Mouse (Mus musculus) right cerebral cortex, postnatal 4 days (tissue): ENCODE measurements at regions not wholly inside any gene's neighbourhood (a gene's known extent, or its start where the extent isn't known, plus 50 kb on each side); places are given as distances from the start of the nearest gene placed in this dataset.
A peak's percentile ranks its signal among the peaks of the same experiment; 100 is the strongest.

Source experiments
- DNase-seq: peaks from one replicate; pipeline ENCODE4 v3.0.0-alpha.2; 2022

- no peak for DNase-seq
These were observed 272.2 kb downstream of the Matn1 start for GRCm38 (mm10) chr4:131216361-131216760.

- DNase-seq = no peak
These were observed 272.9 kb downstream of the Matn1 start for GRCm38 (mm10) chr4:131217083-131217482.

GRCm38 (mm10) chr4:131217571-131218155 lies 273.5 kb downstream of the Matn1 start:
- no peak for DNase-seq

DNA sequence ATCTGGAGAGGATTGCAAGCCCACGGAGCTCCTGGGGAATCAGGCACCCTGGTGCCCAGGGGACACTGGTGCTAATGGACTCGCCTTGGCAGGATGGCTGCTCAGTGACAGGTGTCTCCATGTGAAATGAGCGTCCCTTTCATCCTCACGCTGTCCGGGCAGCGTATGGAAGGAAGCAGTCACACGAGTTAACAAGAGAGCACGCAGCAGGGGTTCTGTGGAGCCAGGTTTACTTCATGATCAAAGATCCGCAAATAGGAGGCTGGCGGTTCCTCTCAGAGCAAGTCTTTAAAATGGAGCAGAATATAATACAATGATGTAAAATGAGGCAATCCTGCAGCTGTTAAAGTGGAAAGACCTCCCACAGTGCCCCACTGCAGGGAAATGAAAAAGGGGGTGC lies 276.8 kb downstream of the Matn1 start:
- no peak for DNase-seq

GRCm38 (mm10) chr4:131230361-131230760 lies 286.2 kb downstream of the Matn1 start:
- DNase-seq = no peak

- DNase-seq = no peak
These were observed 292.4 kb downstream of the Matn1 start for GRCm38 (mm10) chr4:131236611-131237031.

- no peak for DNase-seq
These were observed 294.4 kb downstream of the Matn1 start for GRCm38 (mm10) chr4:131238591-131238990.

DNA sequence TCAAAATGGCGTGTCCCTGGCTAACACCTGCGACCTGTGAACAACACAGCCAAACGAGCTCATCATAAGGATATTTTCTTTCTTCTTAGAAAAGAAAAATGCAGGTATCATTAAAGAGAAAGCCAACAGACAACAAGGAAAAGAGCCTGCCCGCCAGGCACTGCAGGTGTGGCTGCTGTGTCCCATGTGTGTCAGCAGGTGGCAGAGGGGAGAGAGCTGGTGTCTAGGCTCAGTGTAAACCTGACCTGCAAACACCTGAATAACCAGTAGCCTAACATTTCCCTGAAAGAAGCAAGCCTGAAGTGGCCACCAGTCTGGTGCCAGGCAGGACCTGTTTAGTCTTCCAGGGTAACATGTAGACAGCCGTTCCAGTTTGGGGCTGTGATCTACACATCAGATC lies 294.9 kb downstream of the Matn1 start:
- DNase-seq = no peak

DNA sequence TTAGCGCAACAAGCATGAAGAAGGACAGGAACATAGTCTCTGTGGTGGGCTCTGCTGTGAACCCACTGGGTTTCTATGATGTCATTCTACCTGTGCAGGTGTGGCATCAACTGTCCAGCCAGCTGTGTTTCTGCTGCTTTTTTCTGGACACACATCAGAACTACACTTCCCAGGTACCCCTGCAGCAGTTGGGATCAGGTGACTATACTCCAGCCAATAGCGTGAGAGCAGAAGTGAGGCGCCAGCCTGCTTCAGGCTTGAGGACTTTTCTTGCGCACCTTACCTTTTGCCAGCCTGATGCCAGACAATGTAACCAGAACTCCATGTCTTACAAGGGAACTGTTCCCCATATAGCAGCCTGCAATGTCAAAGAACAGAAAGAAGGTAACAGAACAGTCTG lies 296.3 kb downstream of the Matn1 start:
- DNase-seq = no peak

GRCm38 (mm10) chr4:131242250-131242649 lies 298.1 kb downstream of the Matn1 start:
- no peak for DNase-seq

GRCm38 (mm10) chr4:131243744-131244387 lies 299.7 kb downstream of the Matn1 start:
- DNase-seq = no peak

GRCm38 (mm10) chr4:131252602-131253442 lies 308.6 kb downstream of the Matn1 start:
- peak; percentile 85 for DNase-seq

DNA sequence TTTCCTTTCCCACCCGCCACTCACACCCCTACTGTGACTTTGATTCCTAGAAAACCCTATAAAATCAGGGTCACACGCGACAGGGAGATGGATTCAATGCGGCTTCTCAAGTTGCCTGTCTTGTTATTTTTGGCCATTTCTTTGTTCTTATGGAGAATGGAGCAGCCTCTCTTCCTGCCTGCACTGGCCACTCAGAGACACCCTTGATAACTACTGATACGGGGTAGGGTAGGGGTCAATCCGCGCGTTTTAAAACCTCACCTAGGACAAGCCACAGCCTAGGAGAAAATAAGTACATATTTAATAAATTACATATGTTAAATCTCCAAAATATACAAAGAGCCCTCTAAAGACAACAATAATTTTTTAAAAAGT lies 309.2 kb downstream of the Matn1 start:
- DNase-seq = no peak

DNA sequence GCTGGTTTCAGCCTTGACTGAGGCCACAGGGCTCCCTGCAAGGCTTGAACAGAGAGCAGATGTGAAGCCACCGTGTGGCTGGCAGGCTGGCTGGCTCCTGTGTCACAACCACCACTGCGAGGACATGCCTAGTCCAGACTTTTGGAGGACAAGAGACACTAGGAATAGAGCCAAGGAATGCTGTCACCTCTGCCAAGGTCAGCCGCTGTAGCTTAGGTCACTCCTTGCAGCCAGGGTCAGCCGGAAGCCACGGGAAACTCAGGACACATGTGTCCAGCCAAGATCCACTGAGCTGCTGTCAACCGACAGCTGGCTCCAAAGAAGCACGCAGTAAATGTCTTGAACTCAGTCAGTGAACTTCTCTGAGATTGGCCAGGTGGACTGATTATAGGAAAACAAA lies 310.1 kb downstream of the Matn1 start:
- no peak for DNase-seq

- no peak for DNase-seq
These were observed 310.5 kb downstream of the Matn1 start for GRCm38 (mm10) chr4:131254691-131255090.

DNA sequence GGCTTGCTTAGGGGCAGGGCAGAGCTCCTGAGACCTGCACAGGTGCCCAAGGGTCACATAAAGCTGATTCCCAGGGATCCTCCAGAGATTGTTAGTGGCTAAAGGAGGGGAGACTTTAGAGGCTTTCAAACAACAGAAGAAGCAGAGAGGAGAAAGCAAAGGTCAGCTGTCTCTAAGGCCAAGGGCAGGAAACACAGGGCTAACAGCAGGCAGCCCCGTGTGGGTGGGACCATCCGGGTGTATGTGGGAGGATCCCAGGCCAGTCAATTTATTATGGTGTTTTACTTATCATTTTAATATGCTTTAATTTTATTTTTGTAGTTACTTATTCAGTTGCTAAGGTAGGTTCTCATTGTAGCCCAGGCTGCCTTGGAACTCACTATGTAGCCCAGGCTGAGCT lies 317.1 kb downstream of the Matn1 start:
- no peak for DNase-seq

DNA sequence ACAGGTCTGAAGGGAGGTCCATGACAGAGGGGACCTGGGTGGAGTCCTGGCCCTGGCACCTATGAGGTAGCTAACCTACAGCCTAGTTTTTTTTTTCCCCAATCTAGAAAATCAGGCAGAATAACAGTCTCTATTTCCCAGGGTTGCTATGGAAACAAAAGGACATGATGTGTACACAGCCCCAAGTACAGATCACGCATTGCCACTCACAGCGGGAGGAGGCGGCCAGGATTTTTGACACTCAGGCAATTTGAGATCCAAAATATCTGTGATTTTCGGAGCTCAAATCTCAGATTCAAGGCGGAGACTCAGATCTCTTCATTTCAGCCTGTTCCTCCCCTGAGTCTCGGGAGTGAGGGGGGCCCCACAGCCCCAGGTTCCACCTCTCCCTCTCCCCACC lies 318.7 kb downstream of the Matn1 start:
- no peak for DNase-seq

- peak; percentile 51 for DNase-seq
These were observed 322.6 kb downstream of the Matn1 start for GRCm38 (mm10) chr4:131266764-131267163.

GRCm38 (mm10) chr4:131267760-131268159 lies 323.6 kb downstream of the Matn1 start:
- peak; percentile 52 for DNase-seq

GRCm38 (mm10) chr4:131270192-131270591 lies 326.0 kb downstream of the Matn1 start:
- DNase-seq = peak; percentile 64

DNA sequence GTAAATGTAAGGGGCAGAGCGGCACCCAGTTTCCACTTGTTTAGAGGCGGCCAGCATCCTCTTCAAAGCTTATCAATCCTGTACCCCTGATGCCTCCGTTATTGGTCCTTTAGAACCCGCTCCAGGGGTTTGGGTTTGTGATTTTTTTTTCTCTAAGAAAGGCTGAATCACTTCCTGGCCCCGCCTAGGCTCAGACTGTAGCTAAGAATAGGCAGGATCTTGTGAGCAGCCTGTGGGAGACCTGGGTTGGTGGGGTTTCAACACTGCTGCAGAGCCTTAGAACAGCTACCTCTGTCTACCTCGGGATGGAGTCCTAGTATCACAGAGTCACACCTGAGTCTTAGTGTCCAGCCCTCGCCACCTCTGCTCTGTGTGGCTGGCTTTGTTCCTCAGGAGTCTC lies 327.9 kb downstream of the Matn1 start:
- no peak for DNase-seq

DNA sequence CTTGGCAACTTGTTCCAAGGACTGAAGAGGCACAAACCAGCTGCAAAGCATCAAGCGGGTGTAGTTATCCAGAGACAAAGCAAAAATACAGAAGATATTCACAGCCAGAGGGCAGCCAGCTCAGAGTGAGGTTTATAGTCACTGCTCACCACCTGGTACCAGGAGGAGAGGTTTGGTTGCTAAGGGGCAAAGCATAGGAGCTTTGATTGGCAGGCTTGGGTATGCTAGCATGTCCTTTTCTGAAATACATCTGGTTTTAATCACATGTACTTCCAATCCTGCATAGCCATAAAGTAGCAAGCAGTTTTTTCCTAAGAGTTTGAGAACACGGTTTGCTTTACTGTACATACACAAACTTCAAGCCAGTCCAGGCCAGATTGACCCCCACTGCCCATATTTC lies 349.4 kb downstream of the Matn1 start:
- no peak for DNase-seq

DNA sequence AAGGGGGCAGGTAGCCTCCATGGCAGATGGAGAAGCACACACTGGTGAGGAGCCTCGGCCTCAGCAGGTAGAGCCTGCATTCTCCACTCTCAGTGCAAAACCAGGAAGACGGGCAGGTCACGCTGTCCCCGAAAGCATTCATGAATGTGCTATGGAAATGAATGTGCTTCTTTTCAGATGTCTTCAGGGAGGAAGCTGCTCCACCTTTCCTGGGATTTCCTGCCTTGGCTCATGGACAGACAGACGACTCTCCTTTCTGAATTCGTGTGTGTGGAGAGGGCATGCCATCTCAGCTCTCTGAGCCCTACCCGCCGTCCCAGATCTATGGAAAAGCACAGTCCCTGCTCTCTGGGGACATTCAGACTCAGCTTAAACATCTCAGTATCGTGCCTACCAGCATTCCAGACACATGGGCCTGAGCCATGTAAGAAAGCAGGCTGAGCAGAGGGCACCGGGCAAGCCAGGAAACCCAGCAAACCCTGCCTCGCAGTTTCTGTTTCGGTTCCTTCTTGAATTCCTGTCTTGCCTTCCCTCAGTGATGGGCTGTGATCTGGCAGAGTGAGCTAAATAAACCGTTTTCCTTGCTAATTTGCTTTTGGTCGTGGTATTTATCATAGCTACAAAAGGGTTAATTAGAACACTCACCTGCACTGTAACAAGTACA lies 354.0 kb downstream of the Matn1 start:
- DNase-seq = no peak

- peak; percentile 53 for DNase-seq
These were observed 359.8 kb downstream of the Matn1 start for GRCm38 (mm10) chr4:131303936-131304335.
